Mouse (Mus musculus): ENCODE measurements around the gene Alcam.

The Alcam gene

DNA sequence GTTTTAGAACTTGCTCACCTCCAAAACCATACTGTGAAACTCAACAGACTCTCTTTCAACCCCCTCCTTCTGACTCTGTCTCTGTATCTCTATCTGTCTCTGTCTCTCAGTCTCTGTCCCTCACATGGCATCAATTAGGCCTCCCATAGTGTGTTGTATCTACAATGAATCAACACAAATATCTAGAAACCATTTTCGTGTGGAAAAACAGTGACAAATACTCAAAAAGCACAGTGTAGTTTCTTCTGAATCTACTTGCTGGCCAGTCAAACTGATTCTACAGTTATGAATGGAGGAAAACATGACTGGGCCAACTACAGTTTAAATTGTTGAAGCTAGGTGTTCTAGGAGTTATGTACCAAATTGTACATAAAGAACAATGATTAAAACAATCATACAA lies 10.8 kb downstream of the Alcam start:
- DNase-seq (ENCODE audit: low spot score): no peak

DNA sequence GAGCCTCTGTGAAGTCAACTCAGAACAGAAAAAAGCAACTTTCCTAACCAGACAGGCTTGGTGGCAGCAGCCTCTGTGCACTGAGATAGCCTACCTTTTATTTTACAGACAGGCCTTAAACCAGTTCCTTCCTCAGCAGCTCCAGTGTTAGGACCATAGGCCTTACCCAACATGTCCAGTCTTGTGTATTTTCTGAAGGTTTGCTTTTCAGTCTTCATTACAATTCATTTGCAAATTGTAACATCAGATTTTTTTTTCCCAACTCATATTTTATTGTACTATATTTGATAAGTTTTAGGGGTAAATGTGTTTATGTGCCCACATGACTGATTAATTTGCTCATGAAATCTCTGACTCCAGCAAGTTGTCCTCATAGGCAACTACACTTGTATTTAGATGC lies 14.3 kb downstream of the Alcam start:
- no peak for DNase-seq (ENCODE audit: low spot score)

DNA sequence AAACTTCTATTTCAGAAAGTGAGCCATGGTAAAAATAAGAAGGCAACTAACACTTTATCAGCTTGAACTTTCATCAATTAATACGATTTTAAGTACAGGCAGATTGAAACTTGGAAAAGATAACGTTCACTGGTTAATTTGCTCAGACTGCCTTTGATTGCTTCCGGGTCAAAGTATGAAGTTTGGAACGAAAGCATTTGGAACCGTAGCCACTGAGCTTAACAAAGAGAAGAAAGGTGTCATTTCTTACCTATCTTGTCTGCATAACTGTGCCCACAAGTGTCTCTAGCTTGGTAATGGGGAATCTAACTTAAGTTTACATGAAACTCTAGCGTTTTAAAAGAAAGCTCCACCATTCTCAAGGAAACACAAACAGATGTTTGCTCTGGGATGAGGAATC lies 14.9 kb downstream of the Alcam start:
- no peak for DNase-seq (ENCODE audit: low spot score)

DNA sequence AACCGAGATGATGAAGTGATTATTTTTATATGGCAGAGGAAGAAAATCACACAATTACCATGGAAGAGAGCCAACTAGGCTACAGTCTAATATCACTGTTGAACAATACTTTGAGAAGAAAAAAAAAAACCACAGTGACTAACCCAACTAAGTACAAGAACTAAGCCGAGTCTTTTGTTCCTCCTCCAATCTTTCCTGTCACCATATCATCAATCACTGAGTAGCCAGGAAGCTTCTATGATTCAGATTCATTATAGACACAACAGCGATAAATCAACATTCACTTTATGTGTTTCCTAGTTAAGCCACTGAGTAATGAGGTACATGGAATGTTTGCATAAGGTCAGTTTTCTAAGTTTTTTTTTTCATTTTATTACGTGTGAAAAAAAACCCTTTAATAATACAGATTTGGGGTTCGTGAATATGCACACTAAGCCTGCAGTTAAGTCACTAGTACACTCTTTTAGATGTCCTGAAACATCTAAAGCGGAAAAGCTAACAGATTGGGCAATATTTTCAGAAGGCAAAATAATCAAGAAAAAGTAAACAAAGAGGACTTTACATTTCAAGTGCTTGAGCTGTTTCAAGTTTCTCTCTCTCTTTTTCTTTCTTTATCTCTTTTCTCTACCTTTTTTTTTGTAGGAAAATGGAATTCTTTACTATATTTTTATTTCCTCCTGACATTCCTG lies 15.5 kb downstream of the Alcam start:
- DNase-seq (ENCODE audit: low spot score): no peak

DNA sequence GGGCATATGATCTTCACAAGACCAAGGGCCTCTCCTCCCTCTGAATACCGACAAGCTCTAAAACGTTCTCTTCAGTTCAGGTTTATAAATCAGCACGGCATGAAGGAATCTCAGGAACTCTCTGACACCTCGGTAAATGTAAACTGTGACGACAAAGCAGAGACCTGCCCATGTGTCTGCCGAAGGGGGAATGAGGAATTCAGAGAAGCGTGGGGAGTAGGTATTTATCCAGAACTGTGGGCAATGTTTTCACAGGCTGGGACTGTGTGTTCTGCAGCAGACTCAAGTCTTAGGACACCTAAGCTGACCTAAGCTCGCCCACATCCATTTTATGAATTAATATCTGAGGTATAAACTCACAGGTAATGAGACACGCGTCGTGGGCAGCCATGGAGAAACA lies 20.7 kb downstream of the Alcam start:
- DNase-seq (ENCODE audit: low spot score): no peak

DNA sequence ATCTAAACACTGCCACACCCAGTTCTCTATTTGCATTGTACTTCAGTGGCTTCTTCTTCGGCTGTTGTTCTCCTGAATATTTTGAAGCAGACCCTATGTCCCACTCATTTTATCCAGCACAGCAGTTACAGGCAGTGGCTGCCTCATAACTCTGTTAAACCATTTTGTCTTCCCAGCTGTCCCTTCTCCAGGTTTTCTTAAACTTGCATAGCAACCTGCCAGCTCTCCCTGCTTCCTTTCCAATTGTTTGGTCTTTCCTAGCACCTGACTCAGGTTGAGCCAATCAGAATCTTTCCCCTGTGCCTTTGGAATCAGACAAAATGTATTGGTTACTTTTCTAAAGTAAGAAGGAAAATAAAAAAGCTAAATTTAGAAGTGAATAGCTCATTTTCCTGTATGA lies 21.8 kb downstream of the Alcam start:
- no peak for DNase-seq (ENCODE audit: low spot score)

DNA sequence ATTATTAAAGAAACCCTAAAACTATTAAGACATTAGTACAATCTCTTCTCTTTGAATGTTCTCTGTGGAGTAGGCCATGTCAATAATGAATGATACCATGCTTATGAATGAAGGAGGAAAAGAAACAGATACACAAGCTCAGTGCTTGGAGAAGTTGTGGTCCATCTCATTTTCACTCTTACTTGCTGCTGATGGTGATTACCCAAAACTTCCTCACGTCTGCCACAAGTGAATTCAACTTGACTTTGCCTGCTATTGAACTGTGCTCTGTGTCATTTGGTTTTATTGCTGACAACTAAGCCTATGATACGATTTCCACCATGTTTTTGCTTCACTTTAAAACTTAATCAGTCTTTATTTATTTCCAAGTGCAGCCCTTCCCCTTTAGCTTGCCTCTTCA lies 22.3 kb downstream of the Alcam start:
- no peak for DNase-seq (ENCODE audit: low spot score)

DNA sequence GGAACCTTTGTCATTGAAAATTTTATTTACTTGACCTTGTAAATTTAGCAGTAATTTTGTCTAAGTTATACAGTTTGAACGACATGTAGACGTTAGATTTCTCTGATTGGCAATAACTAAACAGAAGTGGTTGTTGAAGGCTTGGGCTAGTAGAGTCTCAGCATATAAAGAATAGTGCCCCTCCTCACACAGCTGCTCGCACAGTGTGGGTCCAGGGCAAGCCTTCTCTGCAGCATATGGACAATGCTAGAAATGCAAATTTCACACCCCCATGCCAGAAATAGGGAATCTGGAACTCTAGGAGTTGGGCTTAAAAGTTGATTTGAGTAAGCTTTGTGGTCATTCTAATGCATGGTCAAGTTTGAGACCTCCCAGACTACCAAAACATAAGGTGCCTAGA lies 23.8 kb downstream of the Alcam start:
- no peak for DNase-seq (ENCODE audit: low spot score)

DNA sequence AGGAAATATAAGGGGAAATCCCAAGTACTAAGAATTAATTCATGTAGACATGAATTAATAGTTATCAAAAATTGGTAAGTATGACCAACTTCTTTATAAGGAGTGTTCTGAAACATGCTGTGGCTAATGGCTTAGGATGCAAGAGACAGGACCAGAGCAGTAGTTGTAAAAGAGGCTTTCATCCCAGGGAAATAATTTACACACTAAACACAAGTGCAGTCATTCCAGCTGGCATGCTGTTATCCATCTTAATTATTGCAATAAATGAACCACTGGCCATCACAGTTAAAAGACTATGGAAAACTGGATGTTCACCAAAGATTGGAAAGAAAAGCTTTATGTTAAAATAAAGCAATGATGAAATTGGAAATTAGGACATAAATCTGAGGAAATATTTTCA lies 24.2 kb downstream of the Alcam start:
- no peak for DNase-seq (ENCODE audit: low spot score)

DNA sequence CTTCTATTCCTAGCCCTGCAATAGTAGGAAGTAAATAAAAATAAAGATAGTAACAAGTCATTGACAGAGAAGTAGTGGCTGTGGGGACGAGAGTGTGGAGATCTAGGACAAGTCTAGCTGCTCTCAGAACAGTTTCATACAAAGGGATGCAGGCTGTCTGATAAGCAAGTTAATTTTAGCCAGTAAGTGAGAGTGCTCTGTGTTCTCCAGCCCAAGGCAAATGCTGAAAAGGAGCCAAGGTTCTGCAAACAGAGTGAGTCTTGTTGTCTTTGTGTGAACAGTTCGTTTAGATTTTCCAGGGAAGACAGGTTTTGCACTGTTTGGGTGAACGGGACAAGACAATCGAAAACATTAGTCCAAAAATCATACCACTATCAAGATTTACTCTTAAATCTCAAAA lies 25.4 kb downstream of the Alcam start:
- DNase-seq (ENCODE audit: low spot score): no peak

DNA sequence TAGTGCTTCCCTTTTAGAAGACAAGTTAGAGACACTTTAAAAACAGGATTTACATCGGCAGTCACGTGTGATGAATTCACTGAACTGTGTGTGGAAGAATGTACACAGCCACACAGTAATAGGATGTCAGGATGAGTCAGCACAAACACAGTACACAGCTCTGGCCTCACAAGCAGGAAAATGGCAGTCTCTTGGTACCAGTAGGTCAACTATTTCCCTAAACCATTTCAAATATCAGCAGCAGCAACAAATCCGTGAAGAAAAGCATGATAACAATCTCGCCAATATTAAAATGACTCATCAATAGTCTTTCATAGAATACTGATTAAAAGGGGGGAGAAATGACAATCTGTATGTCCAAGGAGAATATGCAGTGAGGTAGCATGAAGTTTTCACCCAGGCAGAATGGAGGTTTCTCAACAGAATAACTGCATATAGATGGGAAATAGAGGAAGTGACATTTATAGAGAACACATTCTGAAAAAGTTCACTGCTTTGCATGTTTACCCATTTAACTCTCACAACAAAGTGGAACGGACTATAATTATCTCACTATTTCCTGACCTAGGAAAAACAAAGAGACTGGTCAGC lies 35.2 kb downstream of the Alcam start:
- DNase-seq (ENCODE audit: low spot score): no peak

DNA sequence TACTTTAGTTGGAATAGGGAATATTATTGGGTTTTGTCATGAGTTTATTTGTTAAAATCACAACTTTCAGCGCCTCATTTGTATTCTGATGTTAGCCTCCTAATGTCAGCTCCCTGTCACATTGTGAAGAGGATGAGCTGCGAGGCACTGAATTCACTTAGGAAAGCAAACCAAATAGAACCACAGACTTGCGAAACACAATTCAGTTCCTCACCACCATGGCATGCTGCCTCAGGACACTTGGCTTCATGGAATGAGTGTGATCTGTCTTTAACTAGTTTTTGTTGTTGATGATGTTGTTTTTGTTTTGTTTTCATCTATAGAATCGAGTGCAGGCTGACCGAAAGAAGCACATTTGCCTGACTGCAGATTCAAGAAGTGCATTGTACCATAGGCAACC lies 35.9 kb downstream of the Alcam start:
- no peak for DNase-seq (ENCODE audit: low spot score)

DNA sequence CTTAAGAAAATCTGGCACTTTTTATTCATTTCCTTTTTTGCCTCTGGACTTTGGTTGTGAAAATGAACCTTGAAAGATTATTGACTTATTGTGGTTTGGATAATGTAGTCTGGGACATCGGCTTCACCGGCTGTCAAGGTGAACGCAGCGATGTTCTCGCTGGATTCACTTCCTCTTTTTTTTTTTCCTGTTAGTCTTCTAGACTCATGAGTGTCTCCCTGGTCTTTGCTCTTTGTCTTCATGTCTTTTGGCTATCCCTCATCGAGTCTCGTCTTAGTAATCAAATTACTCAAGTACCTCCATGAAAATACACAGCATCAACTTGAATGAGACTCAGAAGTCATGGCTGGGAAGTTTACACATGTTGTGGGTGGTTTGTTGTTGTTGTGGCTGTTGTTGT lies 36.7 kb downstream of the Alcam start:
- DNase-seq (ENCODE audit: low spot score): no peak

DNA sequence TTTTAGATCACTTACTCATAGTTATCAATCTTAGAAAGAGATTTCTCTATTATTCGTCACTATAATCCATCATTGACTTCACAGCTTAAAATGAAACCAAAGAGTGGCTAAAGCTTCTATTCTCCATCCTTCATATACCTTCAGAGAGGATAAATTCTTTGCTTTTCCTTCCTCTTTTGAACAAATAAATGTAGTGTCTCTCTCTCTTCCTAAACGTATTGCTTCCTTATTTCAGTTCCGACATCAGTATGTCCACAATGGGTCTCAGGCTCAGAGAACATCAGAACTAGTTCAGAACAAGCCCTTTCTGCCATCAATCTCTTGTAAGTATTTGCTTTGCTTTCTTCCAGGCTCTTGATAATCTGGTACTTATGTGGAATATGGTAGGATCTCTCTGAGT lies 40.2 kb downstream of the Alcam start:
- DNase-seq (ENCODE audit: low spot score): no peak

DNA sequence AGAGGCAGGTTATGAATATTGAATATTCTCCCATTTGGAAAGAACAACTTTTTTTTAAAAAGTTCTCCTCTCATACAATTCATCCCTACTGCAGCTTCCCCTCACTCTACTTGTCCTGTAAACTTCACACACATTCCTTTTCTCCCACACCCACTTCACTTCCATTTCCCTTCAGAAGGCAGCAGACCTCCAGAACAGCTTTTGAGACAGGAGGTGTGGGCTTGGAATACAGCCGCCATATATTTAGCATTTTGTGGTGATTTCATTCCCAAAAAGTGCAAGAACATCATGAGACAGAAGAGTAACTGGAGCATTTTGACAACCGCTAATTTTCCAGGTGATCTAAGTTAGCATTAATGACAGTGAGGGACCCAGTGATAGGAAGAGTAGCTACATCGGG lies 47.8 kb downstream of the Alcam start:
- no peak for DNase-seq (ENCODE audit: low spot score)

DNA sequence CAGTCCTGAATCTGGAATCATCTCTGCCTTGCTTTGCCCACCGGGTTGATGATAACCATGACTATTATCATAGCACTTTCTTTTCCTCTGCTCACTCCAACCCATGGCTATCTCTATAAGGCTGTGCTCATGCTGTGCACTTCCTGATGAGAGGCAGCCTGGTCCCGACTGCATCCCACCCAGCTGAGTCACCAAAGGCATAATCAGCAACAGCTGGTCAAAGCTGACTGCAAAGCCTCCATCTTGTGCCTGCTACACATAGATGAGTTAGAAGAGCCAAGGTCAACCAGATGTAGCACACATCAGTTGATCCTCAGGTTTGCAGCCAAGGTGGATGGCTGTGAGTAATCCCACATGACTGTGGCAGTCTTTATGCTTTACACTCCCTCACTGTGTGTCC lies 48.6 kb downstream of the Alcam start:
- DNase-seq (ENCODE audit: low spot score): no peak

DNA sequence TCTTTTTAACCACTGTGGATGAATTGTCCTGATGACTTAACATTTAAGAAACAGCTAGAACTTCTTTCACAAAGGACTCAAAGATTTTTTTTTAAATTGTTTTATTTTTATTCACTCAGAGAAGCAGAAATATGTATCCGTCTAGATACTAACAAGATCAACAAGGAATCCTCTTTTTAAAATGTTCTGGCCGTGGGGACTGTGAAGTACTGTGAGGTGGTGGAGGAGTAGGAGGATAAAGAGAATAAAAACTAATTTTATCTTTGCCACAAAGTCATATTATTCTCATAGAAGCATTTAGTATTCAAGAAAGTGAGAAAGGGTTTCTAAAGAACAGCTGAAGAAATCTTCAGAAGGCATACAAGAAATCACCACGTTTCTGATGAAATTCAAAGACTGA lies 54.8 kb downstream of the Alcam start:
- no peak for DNase-seq (ENCODE audit: low spot score)

DNA sequence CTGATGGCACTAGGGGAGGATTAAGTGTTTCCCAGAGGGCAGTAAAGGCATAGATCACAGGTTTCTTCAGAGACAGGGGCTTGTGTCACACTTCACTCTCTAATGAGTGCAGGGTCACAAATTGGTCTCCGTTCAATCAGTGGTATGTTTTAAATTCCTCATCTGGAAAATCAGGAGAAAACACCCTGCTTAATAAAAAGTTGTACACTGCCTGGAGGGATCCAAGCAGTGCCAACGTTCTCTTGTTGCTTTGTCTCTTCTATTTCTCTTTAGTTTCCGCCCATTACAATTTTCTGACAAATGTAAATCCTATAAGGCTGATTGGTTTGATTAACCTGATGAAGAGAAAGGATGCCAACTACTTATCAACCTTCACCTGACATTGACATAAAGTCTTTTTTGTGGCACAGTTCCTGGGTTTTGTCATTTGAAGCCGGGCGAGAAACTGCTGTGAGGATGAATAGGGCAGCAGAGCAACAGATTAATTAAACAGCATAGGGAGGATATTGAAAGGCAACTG lies 67.0 kb downstream of the Alcam start:
- no peak for DNase-seq (ENCODE audit: low spot score)

DNA sequence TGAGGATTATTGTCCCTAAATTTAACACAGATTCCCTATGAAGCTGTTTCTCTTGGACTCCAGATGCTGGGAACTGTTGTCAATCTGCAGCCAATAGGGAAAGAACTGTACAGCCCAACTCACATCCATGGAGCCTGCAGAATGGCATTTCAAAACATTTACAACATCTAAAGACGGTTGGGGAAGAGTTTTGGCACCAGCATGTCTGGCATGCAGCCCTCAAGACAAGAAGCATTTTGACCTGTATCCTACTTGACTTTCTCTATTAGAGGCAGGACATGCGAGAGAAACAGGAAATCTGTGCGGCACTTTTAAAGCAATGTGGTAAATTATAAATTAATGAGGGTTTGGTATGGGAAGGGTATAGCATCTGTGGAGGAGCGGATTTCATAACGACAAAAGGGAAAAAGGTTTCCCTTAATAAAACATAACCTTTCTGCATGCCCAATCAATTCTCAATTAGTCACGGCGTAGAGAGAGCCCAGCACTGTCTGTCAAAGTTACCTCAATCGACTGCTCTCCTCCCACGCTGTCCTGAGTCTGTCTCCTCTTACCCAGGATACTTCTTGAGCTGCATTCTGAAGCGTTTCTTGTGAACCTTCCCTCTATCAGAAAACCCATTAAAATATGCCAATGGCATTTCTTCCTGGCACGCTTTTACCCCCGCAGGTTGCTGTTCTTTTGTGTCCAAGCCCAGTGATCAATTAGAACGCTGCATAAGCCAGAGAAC lies 70.3 kb downstream of the Alcam start:
- DNase-seq (ENCODE audit: low spot score): no peak

DNA sequence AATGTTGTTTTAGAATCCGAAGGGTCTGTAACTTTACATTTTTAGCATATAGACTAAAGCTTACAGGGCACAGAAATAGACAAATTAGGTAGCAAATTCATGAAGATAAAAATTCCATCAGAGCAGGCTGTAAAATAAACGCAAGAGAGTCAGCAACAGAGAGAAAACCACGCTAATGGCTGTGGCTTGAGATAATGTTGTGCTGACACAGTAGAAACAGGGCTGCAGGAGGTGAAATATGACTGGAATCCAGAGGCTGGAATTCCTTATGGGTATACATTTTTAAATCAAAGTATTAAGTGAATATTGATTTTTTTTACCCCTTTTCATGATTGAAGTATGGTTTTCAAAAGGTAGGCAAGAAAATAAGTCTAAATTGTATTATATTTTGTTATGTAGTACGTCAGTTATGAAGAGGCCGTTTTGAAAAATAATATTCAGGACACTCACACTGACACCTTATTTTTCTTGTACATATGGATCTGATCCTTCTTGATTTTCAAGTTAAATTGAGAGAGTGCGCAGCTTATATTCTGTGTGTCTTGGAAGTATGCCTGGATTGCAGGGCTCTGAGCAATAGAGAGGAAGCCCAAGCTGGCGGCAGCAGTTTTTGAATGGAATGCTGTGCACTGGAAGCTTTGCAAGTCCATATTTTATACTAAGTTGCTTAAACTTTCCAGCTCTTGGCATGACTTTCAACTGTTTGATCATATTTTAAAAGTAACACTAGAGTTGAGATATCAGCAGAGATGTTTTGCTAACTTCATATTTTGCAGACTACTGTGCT lies 74.9 kb downstream of the Alcam start:
- no peak for DNase-seq (ENCODE audit: low spot score)

DNA sequence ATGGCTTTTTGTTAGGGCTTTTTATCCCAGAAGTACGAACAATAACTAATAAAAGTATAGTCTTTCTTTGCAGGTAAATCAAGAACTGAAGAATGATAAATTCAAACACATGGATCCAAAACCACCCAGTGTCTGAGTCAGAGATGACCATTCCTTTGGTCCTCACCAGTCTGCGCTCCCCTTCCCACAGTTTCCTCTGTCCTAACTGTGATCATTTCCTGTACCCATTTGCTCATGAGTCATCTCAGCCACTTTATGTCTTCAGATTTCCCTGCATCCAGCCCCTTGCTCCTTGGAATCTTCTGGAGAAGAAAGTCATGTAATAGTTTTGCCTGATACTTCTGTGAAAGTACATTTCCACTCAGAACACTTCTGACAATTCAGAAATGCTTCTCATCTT lies 77.0 kb downstream of the Alcam start:
- no peak for DNase-seq (ENCODE audit: low spot score)

DNA sequence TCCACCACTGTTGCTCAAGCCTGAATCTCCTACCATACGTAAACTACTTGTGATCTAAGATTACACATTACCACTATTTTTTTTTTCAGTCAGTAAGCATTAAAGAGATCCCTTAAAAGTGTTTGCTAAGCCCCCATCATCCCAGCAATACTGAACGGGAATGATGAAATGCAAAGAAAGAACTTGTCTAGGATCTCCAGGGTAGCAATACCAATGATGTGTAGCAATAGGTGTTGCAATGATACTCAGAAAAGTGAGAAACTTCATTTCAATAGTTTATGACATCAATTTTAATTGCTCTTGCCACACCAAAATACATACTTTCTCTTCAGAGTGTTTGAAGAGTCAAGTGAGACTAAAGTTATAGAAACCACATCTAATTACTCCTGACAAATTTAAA lies 81.9 kb downstream of the Alcam start:
- no peak for DNase-seq (ENCODE audit: low spot score)

DNA sequence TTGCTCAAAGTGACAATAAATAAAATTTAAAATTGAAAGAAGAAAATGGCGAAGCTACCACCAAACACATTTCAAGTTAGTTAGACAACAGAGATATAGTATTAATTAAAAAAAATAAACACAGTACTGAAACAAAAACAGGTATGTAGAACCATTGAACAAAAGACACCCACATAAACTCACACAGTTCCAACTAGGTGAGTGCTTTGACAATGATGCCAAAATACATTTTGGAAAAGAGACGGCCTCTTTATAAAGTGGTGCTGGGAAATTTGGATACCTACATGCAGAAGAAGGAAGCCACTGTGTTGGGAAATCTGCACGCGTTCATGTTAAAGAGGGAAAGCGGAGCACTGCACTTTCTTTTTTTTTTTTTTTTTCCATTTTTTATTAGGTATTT lies 85.4 kb downstream of the Alcam start:
- DNase-seq (ENCODE audit: low spot score): no peak

Measured in MN1 (cell line).